Mouse (Mus musculus) CH12.LX (cell line): ENCODE data around the gene Trim47. TPM values are rescaled to one million over a fixed set of nuclear protein-coding genes. Genes with fewer than 3 reads are reported as not detected.

ENCODE experiments used
- DNase-seq: peaks from one replicate; pipeline ENCODE4 v3.0.0-alpha.2; 2013; ENCODE audit errors: extremely low read depth
- H3K27ac ChIP-seq: 2 replicates; pipeline ENCODE4 v1.5.1; 2012; ENCODE audit warnings: low read depth, mild to moderate bottlenecking, control low read depth, moderate library complexity; ENCODE audit not compliant: insufficient read depth
- H3K27me3 ChIP-seq: replicated peaks from 2 replicates; pipeline ENCODE3; 2012; ENCODE audit warnings: inconsistent platforms
- H3K36me3 ChIP-seq, 2 experiments: replicated peaks in 1 of 2; 2 replicates each; pipeline versions ENCODE3 to v1.6.1; 2012; ENCODE audit warnings: inconsistent platforms in 1 of 2, low read length in 1 of 2, mild to moderate bottlenecking in 1 of 2, mixed read lengths in 1 of 2, moderate library complexity in 1 of 2; ENCODE audit not compliant: control insufficient read depth in 1 of 2, insufficient read depth in 1 of 2
- H3K4me1 ChIP-seq, 2 experiments: 2 replicates each; pipeline ENCODE4 v1.6.1; 2012; ENCODE audit warnings: inconsistent platforms in 1 of 2, moderate library complexity in 1 of 2; ENCODE audit not compliant: insufficient read depth in 2 of 2, control insufficient read depth in 1 of 2
- H3K4me2 ChIP-seq: 2 replicates; pipeline ENCODE4 v1.6.1; 2012; ENCODE audit warnings: low read depth, mild to moderate bottlenecking, control low read depth; ENCODE audit not compliant: poor library complexity, insufficient read depth, severe bottlenecking
- H3K4me3 ChIP-seq, 3 experiments: fragments of 150-350 bp in 1 of 3; sonication (generic) in 1 of 3; replicated peaks in 1 of 3; 2 replicates each; pipeline versions ENCODE3 to v1.5.1; 2011 to 2012; ENCODE audit warnings: low read depth in 2 of 3, low read length in 2 of 3, mild to moderate bottlenecking in 2 of 3, moderate library complexity in 2 of 3, control low read depth in 1 of 3, improper control_type of control experiment in 1 of 3, inconsistent platforms in 1 of 3, mixed read lengths in 1 of 3; ENCODE audit not compliant: poor library complexity in 1 of 3
- H3K79me2 ChIP-seq: replicated peaks from 2 replicates; pipeline ENCODE4 v1.6.1; 2012; ENCODE audit warnings: mild to moderate bottlenecking, moderate library complexity; ENCODE audit not compliant: control insufficient read depth, poor library complexity, insufficient read depth, severe bottlenecking; ENCODE audit errors: extremely low read depth
- H3K9ac ChIP-seq: 2 replicates; pipeline ENCODE4 v1.6.1; 2012; ENCODE audit warnings: low read depth, mild to moderate bottlenecking, control low read depth, moderate library complexity; ENCODE audit not compliant: insufficient read depth
- H3K9me3 ChIP-seq: replicated peaks from 2 replicates; pipeline ENCODE3; 2012; ENCODE audit warnings: low read length, inconsistent platforms, mixed read lengths
- BHLHE40 ChIP-seq: IDR thresholded peaks from 2 replicates; pipeline ENCODE4 v1.6.1; 2011; ENCODE audit warnings: mild to moderate bottlenecking, low read depth, low read length, improper control_type of control experiment
- ELF1 ChIP-seq: IDR thresholded peaks from 2 replicates; pipeline ENCODE4 v1.6.1; 2014; ENCODE audit warnings: low read depth, mild to moderate bottlenecking, inconsistent platforms, low read length, improper control_type of control experiment
- EP300 ChIP-seq: IDR thresholded peaks from 2 replicates; pipeline ENCODE4 v1.6.1; 2011; ENCODE audit warnings: low read length, improper control_type of control experiment
- GABPA ChIP-seq: IDR thresholded peaks from 2 replicates; pipeline ENCODE4 v1.6.1; 2012; ENCODE audit warnings: low read depth, low read length, improper control_type of control experiment, inconsistent platforms; ENCODE audit not compliant: insufficient replicate concordance
- HCFC1 ChIP-seq: IDR thresholded peaks from 2 replicates; pipeline ENCODE4 v1.6.1; 2012; ENCODE audit warnings: low read depth, mild to moderate bottlenecking, inconsistent platforms, low read length, improper control_type of control experiment
- IRF4 ChIP-seq: IDR thresholded peaks from 2 replicates; pipeline ENCODE4 v1.6.1; 2014; ENCODE audit warnings: low read depth, mild to moderate bottlenecking, inconsistent platforms, low read length, improper control_type of control experiment
- JUND ChIP-seq: conservative IDR thresholded peaks from 2 replicates; pipeline ENCODE4 v1.6.1; 2011; ENCODE audit warnings: low read depth, low read length, improper control_type of control experiment
- KAT2A ChIP-seq: IDR thresholded peaks from 2 replicates; pipeline ENCODE4 v1.6.1; 2012; ENCODE audit warnings: low read length, improper control_type of control experiment, inconsistent platforms; ENCODE audit not compliant: insufficient replicate concordance
- MAX ChIP-seq: IDR thresholded peaks from 2 replicates; pipeline ENCODE4 v1.6.1; 2011; ENCODE audit warnings: low read length, improper control_type of control experiment
- MEF2A ChIP-seq: IDR thresholded peaks from 2 replicates; pipeline ENCODE4 v1.6.1; 2014; ENCODE audit warnings: low read depth, mild to moderate bottlenecking, inconsistent platforms, low read length, improper control_type of control experiment, borderline replicate concordance
- MXI1 ChIP-seq: IDR thresholded peaks from 2 replicates; pipeline ENCODE4 v1.6.1; 2011; ENCODE audit warnings: mild to moderate bottlenecking, low read depth, low read length, improper control_type of control experiment
- MYC ChIP-seq: IDR thresholded peaks from 2 replicates; pipeline ENCODE4 v1.6.1; 2011; ENCODE audit warnings: low read depth, mild to moderate bottlenecking, improper control_type of control experiment, low read length
- NELFE ChIP-seq: IDR thresholded peaks from 2 replicates; pipeline ENCODE4 v1.6.1; 2011; ENCODE audit warnings: low read depth, low read length, improper control_type of control experiment
- NRF1 ChIP-seq: IDR thresholded peaks from 2 replicates; pipeline ENCODE4 v1.6.1; 2014; ENCODE audit warnings: low read depth, mild to moderate bottlenecking, inconsistent platforms, low read length, improper control_type of control experiment, moderate library complexity
- PAX5 ChIP-seq: IDR thresholded peaks from 2 replicates; pipeline ENCODE4 v1.6.1; 2012; ENCODE audit warnings: low read length, inconsistent platforms, mixed read lengths
- POLR2A ChIP-seq: IDR thresholded peaks from 2 replicates; pipeline ENCODE4 v1.6.1; 2011; ENCODE audit warnings: low read depth, mild to moderate bottlenecking, improper control_type of control experiment, low read length
- RAD21 ChIP-seq: IDR thresholded peaks from 2 replicates; pipeline ENCODE4 v1.6.1; 2011; ENCODE audit warnings: low read depth, mild to moderate bottlenecking, low read length, improper control_type of control experiment, moderate library complexity
- SIN3A ChIP-seq: IDR thresholded peaks from 2 replicates; pipeline ENCODE4 v1.6.1; 2012; ENCODE audit warnings: low read length, improper control_type of control experiment, inconsistent platforms
- TBP ChIP-seq: conservative IDR thresholded peaks from 2 replicates; pipeline ENCODE4 v1.6.1; 2011; ENCODE audit warnings: low read depth, low read length, improper control_type of control experiment
- UBTF ChIP-seq: IDR thresholded peaks from 2 replicates; pipeline ENCODE4 v1.6.1; 2012; ENCODE audit warnings: low read depth, mild to moderate bottlenecking, inconsistent platforms, low read length, improper control_type of control experiment, moderate library complexity
- dilution Hi-C: fragments of 300-500 bp; cut with MboI; formaldehyde crosslinking; loops from 2 replicates; pipeline ENCODE4 v1.14.3; 2020; ENCODE audit warnings: low sequenced_read_pairs; ENCODE audit not compliant: extremely low pct_unique_long_range_greater_than_20kb, extremely low pct_ligation_motif_present
- in situ Hi-C: fragments of 300-500 bp; cut with MboI; formaldehyde crosslinking; loops from 3 replicates; pipeline ENCODE4 v1.14.3; 2019; ENCODE audit warnings: low sequenced_read_pairs, low pct_ligation_motif_present, low pct_unique_long_range_greater_than_20kb, mixed read lengths
- polyA plus RNA-seq: library from polyadenylated mRNA; unstranded; fragments of >175 nt; gene quantifications from 2 replicates; pipeline ENCODE4 v1.2.1, GENCODE M21; 2012; ENCODE audit warnings: low read depth; ENCODE audit not compliant: insufficient read length
- total RNA-seq, 2 experiments: library from RNA; depleted of rRNA; stranded (reverse); fragments of 300-350 nt in 1 of 2; fragments of >200 nt in 1 of 2; gene quantifications; 2 replicates each; pipeline ENCODE4 v1.2.3; 2012 to 2014

Trim47 gene
- total and polyA plus RNA-seq, 3 experiments: 0.21 to 0.38 TPM; not detected in 1

GRCm38 (mm10) chr11:116074436-116074991 lies 52.5 kb downstream of the Trim47 start:
- Histone ChIP-seq H3K9ac (no peak overlapping the region), H3K4me1 (peaks cover 11 to 48% of the 10 kb centered on the region in 2 experiments)
- dilution Hi-C loops: no loop called here

GRCm38 (mm10) chr11:116072608-116073007 lies 54.4 kb downstream of the Trim47 start:
- Histone ChIP-seq H3K27me3 (no peaks in the 10 kb centered on the region), H3K36me3 (peaks cover 0 to 59% of the 10 kb centered on the region in 2 experiments), H3K4me1 (peaks cover 8 to 34% of the 10 kb centered on the region in 2 experiments)
- in situ Hi-C loops: no loop called here
- TF ChIP-seq EP300: no peak
- TF ChIP-seq MXI1: no peak
- TF ChIP-seq SIN3A: no peak
- no peak for TF ChIP-seq ELF1
- no peak for TF ChIP-seq MAX
- TF ChIP-seq RAD21: no peak
- TF ChIP-seq UBTF: no peak
- no peak for TF ChIP-seq NELFE
- no peak for TF ChIP-seq IRF4
- TF ChIP-seq POLR2A: no peak
- TF ChIP-seq, all 38 proteins: peak for 0
- dilution Hi-C loops: no loop called here
- DNase-seq: no peak
- no peak overlapping the region for H3K4me3 ChIP-seq
- H3K9me3 ChIP-seq: no peaks in the 10 kb centered on the region
- no peak overlapping the region for H3K4me2 ChIP-seq
- no peaks in the 10 kb centered on the region for H3K79me2 ChIP-seq
- H3K9ac ChIP-seq: no peak overlapping the region
- H3K27ac ChIP-seq: no peak overlapping the region

More at GRCm38 (mm10) chr11:116074436-116074991, 52.5 kb downstream of the Trim47 start:
- Histone ChIP-seq H3K27me3 (no peaks in the 10 kb centered on the region), H3K4me3 (no peak overlapping the region), H3K36me3 (peaks cover 7 to 53% of the 10 kb centered on the region in 2 experiments), H3K4me2 (no peak overlapping the region), H3K79me2 (no peaks in the 10 kb centered on the region), H3K27ac (no peak overlapping the region), H3K9me3 (no peaks in the 10 kb centered on the region)
- DNase-seq: no peak
- TF ChIP-seq MYC: no peak
- no peak for TF ChIP-seq TBP
- TF ChIP-seq HCFC1: no peak
- TF ChIP-seq MAX: no peak
- no peak for TF ChIP-seq POLR2A
- TF ChIP-seq MEF2A: no peak
- TF ChIP-seq GABPA: no peak
- TF ChIP-seq SIN3A: no peak
- no peak for TF ChIP-seq IRF4
- no peak for TF ChIP-seq MXI1
- TF ChIP-seq KAT2A: no peak
- TF ChIP-seq NRF1: no peak
- no peak for TF ChIP-seq RAD21
- TF ChIP-seq JUND: no peak
- TF ChIP-seq BHLHE40: no peak
- no peak for TF ChIP-seq PAX5
- in situ Hi-C loops: no loop called here
